Mouse (Mus musculus): ENCODE data around the gene Ints6. TPM values are rescaled to one million over a fixed set of nuclear protein-coding genes. Genes with fewer than 3 reads are reported as not detected.

Ints6 gene
- polyA plus RNA-seq, 1 experiment from 2014 or later = 6.7 TPM

- Histone ChIP-seq H3K4me2 (replicated peaks; ENCODE audit: low read depth) (peak overlapping the region; percentile 88), H3K36me3 (ENCODE audit: control insufficient read depth, insufficient read depth, low read length) (no peaks in the 10 kb centered on the region), H3K9me3 (ENCODE audit: control insufficient read depth, low read length) (no peaks in the 10 kb centered on the region), H3K27me3 (ENCODE audit: control insufficient read depth, insufficient read depth, low read length) (no peaks in the 10 kb centered on the region), H3K4me1 (replicated peaks; ENCODE audit: control insufficient read depth, insufficient read depth) (no peaks in the 10 kb centered on the region), H3K4me3 (ENCODE audit: low read depth, low read length) (peak overlapping the region; percentile 99), H3K27ac (replicated peaks) (peak overlapping the region; percentile 100), H3K9ac (ENCODE audit: low read length) (peak overlapping the region; percentile 100)
- under 1% methylated on average over 33 of the region's 68 CpGs for WGBS
- DNase-seq (ENCODE audit: low spot score) (peak; percentile 63), ATAC-seq (ENCODE audit: low FRiP score, low TSS enrichment) (peak; percentile 26)
- no peak for TF ChIP-seq CTCF (IDR thresholded peaks at IDR 0.05; ENCODE audit: low read depth)
- TF ChIP-seq EP300 (optimal IDR thresholded peaks at IDR 0.05) = no peak
These were observed 491 bp downstream of the Ints6 start for GRCm38 (mm10) chr14:62760321-62761035.

- ATAC-seq (ENCODE audit: low FRiP score, low TSS enrichment) = peak; percentile 43
- Histone ChIP-seq H3K27ac (replicated peaks) (peak overlapping the region; percentile 100), H3K4me2 (replicated peaks; ENCODE audit: low read depth) (peak overlapping the region; percentile 88), H3K4me1 (replicated peaks; ENCODE audit: control insufficient read depth, insufficient read depth) (no peaks in the 10 kb centered on the region), H3K27me3 (ENCODE audit: control insufficient read depth, insufficient read depth, low read length) (no peaks in the 10 kb centered on the region), H3K9me3 (ENCODE audit: control insufficient read depth, low read length) (no peaks in the 10 kb centered on the region), H3K9ac (ENCODE audit: low read length) (peak overlapping the region; percentile 100), H3K4me3 (ENCODE audit: low read depth, low read length) (peak overlapping the region; percentile 99), H3K36me3 (ENCODE audit: control insufficient read depth, insufficient read depth, low read length) (no peaks in the 10 kb centered on the region)
- peak; percentile 87 for DNase-seq (ENCODE audit: low spot score)
- 1% methylated on average over 22 of the region's 38 CpGs for WGBS
- TF ChIP-seq CTCF (IDR thresholded peaks at IDR 0.05; ENCODE audit: low read depth) (no peak; the same call in 1 of the 2 replicates), EP300 (optimal IDR thresholded peaks at IDR 0.05) (no peak)
These were observed 1.1 kb downstream of the Ints6 start for GRCm38 (mm10) chr14:62759771-62760320.

- no peaks in the 10 kb centered on the region for H3K36me3 ChIP-seq (ENCODE audit: control insufficient read depth, insufficient read depth, low read length)
- ATAC-seq (ENCODE audit: low FRiP score, low TSS enrichment) (no peak), DNase-seq (ENCODE audit: low spot score) (no peak)
- no peak for TF ChIP-seq CTCF (IDR thresholded peaks at IDR 0.05; ENCODE audit: low read depth)
- no peak for TF ChIP-seq EP300 (optimal IDR thresholded peaks at IDR 0.05)
- H3K27ac ChIP-seq (replicated peaks) = no peak overlapping the region
- no peaks in the 10 kb centered on the region for H3K27me3 ChIP-seq (ENCODE audit: control insufficient read depth, insufficient read depth, low read length)
- H3K9me3 ChIP-seq (ENCODE audit: control insufficient read depth, low read length) = no peaks in the 10 kb centered on the region
- no peak overlapping the region for H3K4me3 ChIP-seq (ENCODE audit: low read depth, low read length)
- no peak overlapping the region for H3K4me2 ChIP-seq (replicated peaks; ENCODE audit: low read depth)
- 82% methylated on average over 5 of the region's 5 CpGs for WGBS
- H3K9ac ChIP-seq (ENCODE audit: low read length) = no peak overlapping the region
- H3K4me1 ChIP-seq (replicated peaks; ENCODE audit: control insufficient read depth, insufficient read depth) = no peaks in the 10 kb centered on the region
These were observed 2.3 kb downstream of the Ints6 start for GRCm38 (mm10) chr14:62758714-62759113.

GRCm38 (mm10) chr14:62755095-62755640, 5.8 kb downstream of the Ints6 start:
- TF ChIP-seq EP300 (optimal IDR thresholded peaks at IDR 0.05) (no peak), CTCF (IDR thresholded peaks at IDR 0.05; ENCODE audit: low read depth) (no peak)
- Histone ChIP-seq H3K27me3 (ENCODE audit: control insufficient read depth, insufficient read depth, low read length) (no peaks in the 10 kb centered on the region), H3K4me1 (replicated peaks; ENCODE audit: control insufficient read depth, insufficient read depth) (no peaks in the 10 kb centered on the region), H3K4me3 (ENCODE audit: low read depth, low read length) (no peak overlapping the region), H3K9me3 (ENCODE audit: control insufficient read depth, low read length) (no peaks in the 10 kb centered on the region), H3K9ac (ENCODE audit: low read length) (no peak overlapping the region), H3K27ac (replicated peaks) (no peak overlapping the region), H3K36me3 (ENCODE audit: control insufficient read depth, insufficient read depth, low read length) (no peaks in the 10 kb centered on the region), H3K4me2 (replicated peaks; ENCODE audit: low read depth) (no peak overlapping the region)
- no peak for DNase-seq (ENCODE audit: low spot score)
- no peak for ATAC-seq (ENCODE audit: low FRiP score, low TSS enrichment)
- WGBS = 92% methylated on average over 1 of the region's 1 CpGs

- DNase-seq (ENCODE audit: low spot score) = no peak
- H3K4me2 ChIP-seq (replicated peaks; ENCODE audit: low read depth) = no peak overlapping the region
- H3K4me3 ChIP-seq (ENCODE audit: low read depth, low read length) = no peak overlapping the region
- no peaks in the 10 kb centered on the region for H3K27me3 ChIP-seq (ENCODE audit: control insufficient read depth, insufficient read depth, low read length)
- H3K4me1 ChIP-seq (replicated peaks; ENCODE audit: control insufficient read depth, insufficient read depth) = no peaks in the 10 kb centered on the region
- TF ChIP-seq EP300 (optimal IDR thresholded peaks at IDR 0.05) (no peak), CTCF (IDR thresholded peaks at IDR 0.05; ENCODE audit: low read depth) (no peak)
- no peak for ATAC-seq (ENCODE audit: low FRiP score, low TSS enrichment)
- no peaks in the 10 kb centered on the region for H3K36me3 ChIP-seq (ENCODE audit: control insufficient read depth, insufficient read depth, low read length)
- no peaks in the 10 kb centered on the region for H3K9me3 ChIP-seq (ENCODE audit: control insufficient read depth, low read length)
- 83% methylated on average over 2 of the region's 2 CpGs for WGBS
- H3K27ac ChIP-seq (replicated peaks) = no peak overlapping the region
- H3K9ac ChIP-seq (ENCODE audit: low read length) = no peak overlapping the region
These were observed 9.5 kb downstream of the Ints6 start for GRCm38 (mm10) chr14:62751479-62751878.

- no peak for ATAC-seq (ENCODE audit: low FRiP score, low TSS enrichment)
- no peak for TF ChIP-seq CTCF (IDR thresholded peaks at IDR 0.05; ENCODE audit: low read depth)
- no peak for TF ChIP-seq EP300 (optimal IDR thresholded peaks at IDR 0.05)
- 0 out of 2 replicates have a peak, but pooled peaks cover 2% of the 10 kb centered on the region for H3K36me3 ChIP-seq (ENCODE audit: control insufficient read depth, insufficient read depth, low read length)
- H3K4me3 ChIP-seq (ENCODE audit: low read depth, low read length) = no peak overlapping the region
- no peak overlapping the region for H3K9ac ChIP-seq (ENCODE audit: low read length)
- WGBS = 89% methylated on average over 1 of the region's 1 CpGs
- no peak overlapping the region for H3K27ac ChIP-seq (replicated peaks)
- H3K4me1 ChIP-seq (replicated peaks; ENCODE audit: control insufficient read depth, insufficient read depth) = no peaks in the 10 kb centered on the region
- H3K4me2 ChIP-seq (replicated peaks; ENCODE audit: low read depth) = no peak overlapping the region
- no peak for DNase-seq (ENCODE audit: low spot score)
- H3K9me3 ChIP-seq (ENCODE audit: control insufficient read depth, low read length) = no peaks in the 10 kb centered on the region
- H3K27me3 ChIP-seq (ENCODE audit: control insufficient read depth, insufficient read depth, low read length) = no peaks in the 10 kb centered on the region
These were observed 25.3 kb downstream of the Ints6 start for GRCm38 (mm10) chr14:62735646-62736045.

Data from stomach, postnatal 0 days (tissue).